Mouse (Mus musculus) c-Kit-positive CD71-positive TER-119-negative erythroid progenitor cells, embryonic 14.5 days (primary cell): Measurements from ENCODE around the gene Supt6.

Source experiments
- DNase-seq: peaks from one replicate; pipeline ENCODE4 v3.0.0-alpha.2; 2013; ENCODE audit warnings: low read depth

The Supt6 gene

GRCm38 (mm10) chr11:78167257-78167959, 78.4 kb downstream of the Supt6 start:
- no peak for DNase-seq

- DNase-seq = no peak
Measured at GRCm38 (mm10) chr11:78166640-78167039, 79.1 kb downstream of the Supt6 start.

- DNase-seq = no peak
Measured at GRCm38 (mm10) chr11:78166161-78166560, 79.6 kb downstream of the Supt6 start.

- no peak for DNase-seq
Measured at GRCm38 (mm10) chr11:78165761-78166109, 80.1 kb downstream of the Supt6 start.

- DNase-seq = peak; percentile 74
Measured at GRCm38 (mm10) chr11:78164924-78165760, 80.6 kb downstream of the Supt6 start, which contains the start of gene Traf4. Traf4 (minus strand) TSS chr11:78165589.

DNA sequence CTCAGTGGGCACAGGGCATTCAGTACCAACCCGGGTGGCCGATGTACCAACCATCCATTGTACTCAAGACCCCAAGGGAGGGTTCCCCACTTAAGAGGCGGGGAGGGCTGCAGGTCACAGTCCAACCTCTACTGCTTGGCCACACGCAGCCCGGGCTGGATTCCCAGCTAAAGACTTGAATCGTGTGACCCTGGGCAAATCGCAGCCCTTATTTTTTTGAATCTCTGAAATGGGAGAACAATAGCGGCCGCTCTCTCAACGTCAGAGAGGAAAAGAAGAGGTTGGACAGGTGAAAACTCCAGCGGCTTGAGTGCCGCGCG, 81.2 kb downstream of the Supt6 start:
- DNase-seq = no peak

DNA sequence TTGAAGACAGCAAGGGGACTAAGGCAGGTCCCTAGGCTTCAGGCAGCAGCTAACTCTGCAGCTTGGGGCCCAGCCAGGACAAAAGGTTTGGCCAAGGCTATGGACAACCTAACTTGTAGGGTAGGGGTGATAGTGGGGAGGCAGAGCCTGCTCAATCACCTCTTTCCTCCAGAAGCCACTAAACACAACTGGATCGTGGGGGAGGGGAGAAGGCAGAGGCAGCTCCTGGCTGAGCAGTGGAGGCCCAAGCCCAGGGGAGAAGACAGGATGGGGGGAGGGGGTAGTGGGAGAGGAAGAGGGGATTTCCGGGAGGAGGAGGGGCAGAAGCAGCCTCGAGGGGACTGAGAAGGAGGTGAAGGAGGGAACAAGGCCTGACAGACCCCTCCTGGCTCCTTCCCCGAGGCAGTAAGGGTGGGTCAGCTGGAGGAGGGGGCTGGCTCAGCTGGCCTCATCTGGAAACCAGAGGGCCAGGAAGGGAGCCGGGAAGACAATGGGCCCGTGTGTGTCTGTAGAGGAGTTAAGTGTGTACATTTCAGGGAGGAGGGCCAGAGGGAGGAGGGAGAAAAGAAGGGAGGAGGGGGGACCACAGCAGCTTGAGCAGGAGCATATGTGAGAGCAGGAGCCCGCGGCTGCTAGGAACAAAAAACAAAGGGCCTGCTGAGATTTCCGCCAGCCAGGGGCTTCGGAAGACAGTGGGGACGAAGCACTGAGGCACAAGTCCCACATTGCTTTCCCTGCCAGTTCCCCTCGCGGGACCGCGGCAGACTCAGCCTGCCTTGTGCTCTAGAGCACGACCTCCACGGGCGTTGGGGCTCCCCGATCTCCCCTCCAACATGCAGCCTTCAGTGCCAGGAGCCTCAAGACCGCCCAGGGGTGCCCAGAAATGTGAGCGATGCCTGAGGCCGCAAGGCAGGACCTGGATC, 81.8 kb downstream of the Supt6 start:
- DNase-seq = no peak

- no peak for DNase-seq
Measured at GRCm38 (mm10) chr11:78163045-78163444, 82.7 kb downstream of the Supt6 start.

DNA sequence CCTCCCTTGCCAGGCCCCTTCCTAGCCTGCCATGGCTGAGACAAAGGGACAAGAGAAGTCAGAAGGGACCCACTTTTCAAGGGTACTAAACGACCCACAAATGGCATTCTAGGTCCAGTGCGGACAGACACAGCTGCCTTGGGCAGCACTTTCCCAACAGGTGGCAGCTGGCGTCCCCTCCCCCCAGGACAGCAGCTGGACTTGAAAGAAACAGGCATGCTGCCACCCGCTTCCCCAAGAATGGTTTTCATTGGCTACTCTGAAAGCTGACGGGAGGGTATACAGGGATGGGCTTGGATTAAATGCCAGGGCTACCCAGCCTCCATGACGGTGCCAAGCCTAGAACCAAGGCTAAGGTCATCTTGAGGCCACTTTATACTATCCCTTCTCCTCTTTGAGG, 83.3 kb downstream of the Supt6 start:
- DNase-seq = no peak

GRCm38 (mm10) chr11:78161968-78162367, 83.8 kb downstream of the Supt6 start:
- no peak for DNase-seq

DNA sequence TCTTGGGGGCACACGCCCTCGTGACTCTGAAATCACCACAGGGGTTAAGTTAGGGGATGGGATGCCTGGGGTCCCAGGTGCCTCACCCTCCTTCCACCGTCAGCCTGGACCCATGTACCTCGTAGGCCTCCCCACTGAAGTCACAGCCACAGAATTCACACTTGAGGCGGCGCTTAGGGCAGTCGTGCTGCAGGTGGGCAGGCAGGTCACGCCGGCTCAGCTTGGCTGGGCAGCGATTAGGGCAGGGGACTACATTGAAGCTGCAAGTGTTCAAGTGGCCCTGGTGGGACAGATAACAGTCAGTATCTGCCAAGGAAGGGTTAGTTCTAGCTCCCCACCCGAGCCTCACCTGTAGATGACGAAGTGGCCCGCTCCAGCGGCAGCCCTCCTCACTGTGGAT, 84.6 kb downstream of the Supt6 start:
- DNase-seq = no peak

GRCm38 (mm10) chr11:78160675-78161074, 85.1 kb downstream of the Supt6 start:
- DNase-seq = no peak

- DNase-seq = no peak
Measured at GRCm38 (mm10) chr11:78160171-78160570, 85.6 kb downstream of the Supt6 start.

- no peak for DNase-seq
Measured at GRCm38 (mm10) chr11:78159557-78159956, 86.2 kb downstream of the Supt6 start.

GRCm38 (mm10) chr11:78159096-78159495, 86.7 kb downstream of the Supt6 start:
- peak; percentile 86 for DNase-seq
